Mouse (Mus musculus) gastrocnemius, postnatal 14 days (tissue): ENCODE results near the gene Aqp6. TPM values are rescaled to one million over a fixed set of nuclear protein-coding genes. Genes with fewer than 3 reads are reported as not detected.

Experiments
- DNase-seq: peaks from one replicate; pipeline ENCODE4 v3.0.0; 2021; ENCODE audit warnings: mixed read lengths
- intact Hi-C: fragments of 180-260 bp; cut with DNase I; formaldehyde crosslinking; loops from one replicate; pipeline ENCODE4 v1.15.1; 2025; ENCODE audit warnings: low total_unique reads
- total RNA-seq, 2 experiments: library from RNA; stranded (reverse); gene quantifications; 2 replicates each; pipeline ENCODE4 v1.2.3; 2021

The Aqp6 gene
- total RNA-seq, 2 experiments from 2014 or later = not detected

DNA sequence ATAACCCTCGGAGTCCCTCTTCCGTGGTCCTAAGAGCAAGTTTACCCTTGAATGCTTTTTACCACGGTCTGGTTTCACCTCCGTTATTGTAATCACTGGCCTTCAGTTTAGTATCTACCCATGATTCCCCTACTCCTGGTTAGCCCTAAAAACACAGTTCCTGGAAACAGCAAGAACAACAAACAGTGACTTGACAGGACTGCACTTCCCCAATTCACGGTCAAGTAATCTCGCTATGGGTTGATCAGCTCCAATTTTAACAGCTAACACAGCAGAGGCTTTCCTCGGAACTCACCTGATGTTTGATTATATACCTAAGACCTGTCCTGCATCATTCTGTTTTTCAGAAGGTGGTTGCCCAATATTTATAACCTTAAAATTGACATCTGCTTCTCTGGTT is 33.5 kb downstream of the Aqp6 start:
- intact Hi-C loops = no loop called here
- no peak for DNase-seq

DNA sequence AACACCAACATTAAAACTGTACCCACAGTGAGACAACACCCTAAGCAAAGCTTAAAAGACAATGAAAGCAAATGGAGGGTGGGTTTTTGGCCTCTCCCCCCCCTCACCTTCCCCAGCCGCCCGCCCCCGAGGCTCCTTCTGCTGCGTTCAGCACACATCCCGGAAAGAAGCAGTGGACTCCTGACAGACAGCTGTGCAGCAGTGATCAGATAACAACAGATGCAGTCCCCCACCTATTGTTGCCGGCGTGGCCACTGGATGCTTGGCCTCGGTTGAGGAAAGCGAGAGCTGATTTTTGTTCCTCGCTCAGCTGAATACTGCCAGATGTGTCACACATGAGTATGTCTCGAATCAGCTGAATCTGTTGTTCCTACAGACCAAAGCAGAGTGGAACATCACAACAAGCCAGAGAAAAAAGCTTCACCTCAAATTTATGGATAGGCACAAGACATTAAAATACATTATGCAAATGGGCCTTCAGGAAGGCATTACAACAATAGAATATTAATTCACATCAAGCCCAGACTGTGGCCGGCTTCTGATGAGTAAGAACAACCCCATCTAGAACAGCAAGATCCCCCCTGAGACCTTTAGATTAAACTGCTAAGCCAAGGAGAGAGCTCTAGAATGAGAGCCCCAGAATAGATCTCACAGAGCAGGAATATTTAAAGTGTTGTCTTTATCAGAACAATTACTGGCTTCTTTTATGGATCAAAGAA is 36.4 kb downstream of the Aqp6 start:
- intact Hi-C loops = no loop called here
- DNase-seq = no peak

DNA sequence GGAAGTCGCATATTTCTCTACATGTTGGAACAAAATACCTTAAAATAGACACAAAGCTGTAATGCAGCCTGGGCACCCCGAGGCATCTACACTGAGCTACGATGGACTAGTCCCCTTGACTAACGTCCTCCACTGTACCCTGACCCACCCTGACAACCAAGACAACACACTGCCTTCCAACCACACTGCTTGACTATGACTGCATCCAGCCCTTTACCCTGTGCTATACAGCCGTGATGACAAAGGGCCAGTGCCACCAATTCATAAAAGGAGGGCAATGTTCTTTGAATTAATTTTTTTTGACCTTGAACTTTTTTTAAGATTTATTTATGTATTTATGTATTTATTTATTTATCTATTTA is 36.9 kb downstream of the Aqp6 start:
- DNase-seq = no peak

DNA sequence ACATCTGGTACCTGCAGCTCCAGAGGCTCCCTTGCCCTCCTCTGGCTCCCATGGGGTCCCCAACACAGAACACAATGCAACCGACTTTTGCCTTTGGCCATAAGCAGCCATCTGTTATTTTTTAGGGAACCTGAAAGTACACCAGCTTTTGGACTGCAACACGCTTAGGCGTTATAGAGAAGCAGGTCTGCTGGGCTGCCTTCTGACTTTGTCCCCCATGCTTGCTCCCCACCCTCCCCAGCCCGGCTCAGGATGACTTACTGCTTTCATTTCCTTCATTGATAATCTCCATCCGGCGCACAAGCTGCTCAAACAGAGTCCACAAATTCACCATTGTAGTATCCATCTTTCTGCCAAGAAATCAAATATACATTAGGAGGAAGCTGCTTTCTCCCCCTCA is 41.4 kb downstream of the Aqp6 start:
- no peak for DNase-seq
- intact Hi-C loops = no loop called here

More for the DNA sequence above, 36.9 kb downstream of the Aqp6 start:
- intact Hi-C loops = no loop called here

DNA sequence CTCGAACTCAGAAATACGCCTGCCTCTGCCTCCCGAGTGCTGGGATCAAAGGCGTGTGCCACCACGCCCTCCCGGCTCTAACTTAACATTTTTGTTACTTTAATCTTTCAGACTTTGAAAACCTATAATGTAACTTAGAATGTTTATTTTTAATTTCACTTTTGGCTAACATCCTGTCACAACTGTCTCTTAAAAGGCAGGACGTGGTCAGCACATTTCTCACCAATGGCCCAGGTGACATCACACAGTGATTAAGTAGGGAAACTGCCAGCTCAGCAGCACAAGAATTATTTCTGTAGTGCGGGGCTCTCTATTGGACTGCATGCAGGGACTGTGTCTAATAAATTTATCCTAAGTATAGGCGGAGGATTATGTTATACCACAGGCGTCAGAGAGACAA is 42.6 kb downstream of the Aqp6 start:
- no peak for DNase-seq

DNA sequence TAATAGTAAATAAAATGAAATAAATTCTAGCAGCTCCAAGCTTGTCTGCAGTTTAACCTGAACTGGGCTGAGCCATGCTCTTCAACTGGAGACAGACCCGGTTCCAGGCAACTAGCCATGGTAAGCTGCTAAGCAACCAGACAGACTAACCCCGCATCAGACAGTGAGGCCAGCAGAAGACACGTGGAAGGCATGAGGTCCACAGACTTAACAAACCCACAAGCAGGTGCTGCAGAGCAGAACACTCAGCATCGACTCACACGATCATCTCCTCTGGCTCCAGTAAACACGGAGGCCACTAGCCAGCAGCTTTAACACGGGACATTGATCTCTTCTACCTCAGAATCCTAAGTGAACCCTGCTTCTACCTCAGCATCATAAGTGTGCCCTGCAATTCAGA is 43.6 kb downstream of the Aqp6 start:
- intact Hi-C loops = no loop called here
- DNase-seq = peak; percentile 61

More for the DNA sequence above, 42.6 kb downstream of the Aqp6 start:
- intact Hi-C loops = no loop called here

DNA sequence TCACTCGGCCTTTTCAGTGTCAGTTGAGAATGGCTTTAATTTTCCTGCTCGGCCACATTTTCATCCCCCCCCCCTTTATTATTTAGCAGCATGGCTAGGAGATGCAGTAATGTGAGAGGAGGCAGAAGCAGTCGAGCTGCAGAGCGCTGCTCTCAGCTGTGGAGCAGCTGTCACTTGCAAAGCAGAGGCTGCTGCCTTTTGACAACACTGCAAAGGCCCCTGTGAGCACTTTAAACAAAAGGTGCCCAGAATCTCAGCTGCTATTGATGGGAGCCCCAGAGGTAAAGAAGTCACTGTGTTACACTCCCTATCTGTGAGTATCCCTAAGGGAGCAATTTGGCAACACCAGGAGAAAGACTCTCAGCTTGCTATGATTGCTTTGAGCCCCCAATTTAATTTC is 47.1 kb downstream of the Aqp6 start:
- intact Hi-C loops = no loop called here
- no peak for DNase-seq

DNA sequence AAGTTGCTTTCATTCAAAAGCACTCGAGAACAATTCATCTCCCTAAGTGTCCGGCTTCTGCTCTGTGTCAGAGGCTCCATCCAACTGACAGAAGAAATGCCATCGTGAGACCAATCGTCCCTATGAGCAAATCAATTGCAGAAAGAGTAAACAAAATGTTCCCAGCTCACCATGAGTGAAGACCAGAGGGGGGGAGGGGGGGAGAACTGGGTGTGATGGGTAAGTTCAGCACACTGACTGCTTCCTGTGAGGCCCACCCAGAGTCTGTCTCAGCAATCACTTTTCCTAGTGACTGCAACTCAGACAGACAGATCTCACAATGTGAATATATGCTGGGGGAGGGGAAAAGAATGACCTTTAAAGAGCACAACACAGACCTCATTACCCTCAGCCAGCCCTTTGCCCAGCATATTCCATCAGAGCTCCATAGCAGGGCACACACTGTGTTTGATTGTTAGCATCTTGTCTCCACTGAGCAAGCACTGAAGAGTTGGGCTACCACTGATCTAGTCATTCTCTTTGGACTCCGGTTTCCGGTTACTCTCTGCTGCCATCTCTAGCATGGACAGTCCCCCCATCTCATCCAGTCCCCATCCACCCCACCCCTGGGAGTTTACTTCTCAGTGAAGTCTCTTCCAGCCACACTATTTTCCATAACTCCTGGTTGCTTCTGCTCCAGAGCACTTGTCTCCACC is 48.0 kb downstream of the Aqp6 start:
- DNase-seq = no peak
- intact Hi-C loops = no loop called here

DNA sequence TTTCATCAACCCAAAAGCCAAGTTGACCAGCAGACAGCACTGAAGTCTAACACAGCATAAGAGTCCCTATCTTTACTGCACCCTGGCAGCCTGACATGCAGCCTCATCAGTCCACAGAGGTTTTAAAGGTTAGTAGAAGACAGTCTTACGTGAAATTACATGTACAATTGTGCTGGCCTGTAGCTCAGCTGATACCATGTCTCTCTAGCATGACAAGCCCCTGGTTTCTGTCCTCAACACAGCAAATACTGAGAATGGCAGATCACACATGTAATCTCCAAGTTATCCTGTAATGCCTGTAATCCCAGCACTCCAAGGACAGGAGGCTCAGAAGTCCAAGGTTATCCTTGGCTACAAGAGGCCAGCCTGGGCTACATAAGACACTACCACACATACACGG is 49.1 kb downstream of the Aqp6 start:
- intact Hi-C loops = no loop called here
- DNase-seq = no peak

DNA sequence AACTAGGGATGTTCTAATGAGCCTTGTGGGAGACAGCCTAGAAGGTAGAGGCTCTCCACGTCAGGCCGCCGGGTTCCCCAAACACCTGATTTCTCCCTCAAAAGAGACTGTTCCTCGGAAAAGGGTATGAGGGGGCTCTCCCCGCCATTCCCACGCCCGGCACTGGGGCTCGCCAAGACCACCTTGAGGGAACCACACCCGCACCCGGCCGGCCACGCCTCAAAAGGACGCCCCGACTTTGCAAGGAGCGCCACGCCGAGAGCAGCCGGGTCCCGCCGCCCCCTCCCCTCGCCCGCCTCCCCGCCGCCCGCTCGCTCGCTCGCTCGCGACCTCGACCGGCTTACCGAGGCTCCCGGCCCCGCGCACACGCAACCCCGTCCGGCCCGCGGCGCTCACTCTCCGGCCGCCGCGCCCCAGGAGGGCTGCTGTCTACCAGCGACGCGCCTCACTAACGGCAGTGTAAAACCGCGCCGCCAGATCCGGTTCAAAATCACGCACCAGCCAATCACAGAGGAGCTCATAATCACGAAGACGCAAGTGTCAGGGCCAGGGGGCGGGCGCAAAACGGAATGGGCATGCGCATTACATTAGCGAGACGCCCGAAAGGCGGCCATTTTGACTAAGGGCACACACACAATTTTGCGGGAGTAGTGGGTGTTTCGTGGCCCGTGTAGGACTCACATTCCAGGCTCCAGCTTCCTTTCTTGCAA is 50.1 kb downstream of the Aqp6 start, which contains the start of gene Racgap1:
TSS of gene Racgap1 (minus strand) at position 494 of the 710 bp plus-strand sequence.
- intact Hi-C loops = no loop called here

DNA sequence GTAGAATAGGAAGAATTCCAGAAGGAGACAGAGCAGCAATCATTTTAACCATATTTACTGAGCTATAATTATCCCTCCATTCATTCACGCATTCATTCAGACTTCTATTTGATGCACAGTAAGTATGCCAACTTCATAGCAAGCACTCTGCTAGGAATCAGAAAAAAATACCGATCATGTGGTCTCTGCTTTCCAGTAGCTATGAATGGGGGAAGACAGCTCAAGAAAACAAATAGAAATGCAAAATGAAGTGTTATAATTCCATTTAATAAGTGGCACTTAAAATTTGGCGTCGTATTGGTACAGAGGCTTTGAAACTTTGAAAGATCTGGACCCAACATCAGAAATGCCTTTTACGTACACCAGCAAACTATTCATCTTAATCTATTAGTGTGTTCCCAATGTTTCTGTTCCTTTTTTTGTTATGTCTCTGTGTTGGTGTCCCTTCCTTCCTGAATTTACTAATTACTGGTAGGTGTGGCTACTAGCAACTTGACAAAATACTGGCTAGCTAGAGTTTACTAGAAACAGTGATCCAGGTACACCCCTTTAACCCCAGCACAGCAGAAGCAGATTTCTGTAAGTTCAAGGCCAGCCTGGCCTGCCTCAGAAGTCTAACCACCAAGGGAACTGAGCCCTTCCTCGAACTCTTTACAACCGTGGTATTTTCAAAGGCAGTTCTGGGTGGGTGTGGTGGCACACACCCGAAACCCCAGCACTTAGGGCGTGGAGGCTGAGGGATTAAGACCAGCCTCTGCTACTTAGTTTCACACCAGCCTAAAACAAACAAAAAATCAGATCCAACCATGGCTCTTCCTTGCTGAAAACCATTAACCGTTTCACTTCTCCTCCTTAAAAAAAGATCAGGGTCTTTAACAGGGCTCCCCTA is 51.0 kb downstream of the Aqp6 start:
- no peak for DNase-seq
- intact Hi-C loops = no loop called here

More for the DNA sequence above, 50.1 kb downstream of the Aqp6 start, which contains the start of gene Racgap1:
- peak; percentile 95 for DNase-seq

DNA sequence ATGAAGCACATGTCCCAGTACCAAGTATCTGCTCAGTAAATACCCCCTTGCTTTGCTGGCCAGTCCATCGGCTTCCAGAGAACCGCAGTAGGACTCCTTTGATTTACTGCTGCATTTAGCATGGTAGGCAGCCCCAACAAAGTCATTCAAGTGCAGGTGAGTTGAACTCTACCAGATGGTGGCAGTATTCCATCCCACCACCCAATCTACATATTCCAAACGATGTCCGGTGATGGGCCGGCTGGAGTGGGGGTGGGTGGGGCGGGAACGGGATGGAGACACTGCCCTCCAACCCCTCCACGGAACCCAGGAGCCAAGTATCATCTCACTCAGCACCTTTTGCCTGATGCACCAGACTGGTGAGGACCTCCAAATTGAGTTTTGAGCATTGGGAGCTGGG is 52.1 kb downstream of the Aqp6 start:
- DNase-seq = no peak
- intact Hi-C loops = no loop called here

DNA sequence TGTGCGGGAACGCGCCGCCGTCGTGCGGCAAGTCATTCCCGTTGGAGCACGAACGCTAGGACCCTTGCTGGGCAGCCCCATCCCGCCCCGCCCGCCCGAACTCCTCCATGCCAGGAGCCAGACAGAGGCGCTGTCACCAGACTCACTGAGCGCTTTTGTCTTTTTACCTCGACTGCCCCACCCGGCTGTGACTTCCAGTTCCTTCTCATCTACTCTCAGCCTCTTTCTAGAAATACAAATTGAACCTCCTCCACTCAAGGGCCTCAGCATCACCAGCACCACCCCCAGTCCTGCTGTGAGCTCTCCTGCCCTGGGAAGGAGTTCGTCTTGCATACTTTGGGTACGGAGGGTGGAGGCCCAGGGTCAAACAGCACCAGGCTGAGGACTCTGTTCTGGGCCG is 52.7 kb downstream of the Aqp6 start:
- DNase-seq = no peak
- intact Hi-C loops = no loop called here

Other genes starting within 250 kb of the Aqp6 start
- gene Fmnl3, start 230.9 kb upstream of the Aqp6 start, total RNA-seq = 10 to 100 TPM; 13.3 to 13.6 TPM
- gene Tmbim6, start 208.5 kb upstream of the Aqp6 start, total RNA-seq = 100 to 1,000 TPM; 167 to 170 TPM
- gene Nckap5l, start 143.7 kb upstream of the Aqp6 start, total RNA-seq = 1 to 10 TPM; 8.5 to 10.0 TPM
- 1 to 10 TPM; 3.9 to 5.0 TPM for gene Bcdin3d, start 126.7 kb upstream of the Aqp6 start, total RNA-seq
- gene Faim2, start 73.2 kb upstream of the Aqp6 start, total RNA-seq = under 1 TPM; 0.14 to 0.16 TPM
- gene Aqp2, start 22.3 kb upstream of the Aqp6 start, total RNA-seq = not detected
- gene Aqp5, start 10.6 kb upstream of the Aqp6 start, total RNA-seq = not detected
- gene Racgap1, start 50.3 kb downstream of the Aqp6 start, total RNA-seq = 1 to 10 TPM; 7.5 to 8.7 TPM
- gene Asic1, start 69.0 kb downstream of the Aqp6 start, total RNA-seq = 1 to 10 TPM in 1 of 2 experiments, under 1 TPM in 1; 0.69 to 1.0 TPM
- 10 to 100 TPM in 1 of 2 experiments, 1 to 10 TPM in 1; 9.4 to 11.5 TPM for gene Smarcd1, start 100.7 kb downstream of the Aqp6 start, total RNA-seq
- 1 to 10 TPM; 1.7 to 1.9 TPM for gene Gm17349, start 104.1 kb downstream of the Aqp6 start, total RNA-seq
- 100 to 1,000 TPM; 487 to 557 TPM for gene Gpd1, start 116.1 kb downstream of the Aqp6 start, total RNA-seq
- 100 to 1,000 TPM; 182 TPM for gene Cox14, start 124.2 kb downstream of the Aqp6 start, total RNA-seq
- 10 to 100 TPM; 10.4 to 10.6 TPM for gene Cers5, start 171.5 kb downstream of the Aqp6 start, total RNA-seq